Mouse (Mus musculus): ENCODE measurements around the gene Zbtb16. TPM values are rescaled to one million over a fixed set of nuclear protein-coding genes. Genes with fewer than 3 reads are reported as not detected.

Zbtb16 gene
- polyA plus RNA-seq, 1 experiment from 2014 or later: 5.3 TPM

- ATAC-seq (ENCODE audit: low FRiP score): no peak
Measured at GRCm38 (mm10) chr9:48746506-48746905, 89.5 kb downstream of the Zbtb16 start.

GRCm38 (mm10) chr9:48745347-48746119 is 90.5 kb downstream of the Zbtb16 start:
- no peak for DNase-seq (ENCODE audit: low spot score)
- Histone ChIP-seq H3K27ac (no peak overlapping the region), H3K4me2 (replicated peaks) (no peak overlapping the region), H3K4me1 (replicated peaks; ENCODE audit: control insufficient read depth, insufficient read depth, low read length) (peaks cover 4% of the 10 kb centered on the region; the same call in 1 of the 2 replicates), H3K27me3 (ENCODE audit: control insufficient read depth, insufficient read depth, low read length) (no peaks in the 10 kb centered on the region), H3K9me3 (ENCODE audit: control insufficient read depth, low read length) (no peaks in the 10 kb centered on the region), H3K4me3 (replicated peaks; ENCODE audit: low read length) (no peak overlapping the region), H3K9ac (no peak overlapping the region), H3K36me3 (replicated peaks; ENCODE audit: control insufficient read depth, insufficient read depth) (no peaks in the 10 kb centered on the region)
- ATAC-seq (ENCODE audit: low FRiP score): no peak
- 82% methylated on average over 5 of the region's 5 CpGs for WGBS

More at GRCm38 (mm10) chr9:48746506-48746905, 89.5 kb downstream of the Zbtb16 start:
- Histone ChIP-seq H3K9ac (no peak overlapping the region), H3K27me3 (ENCODE audit: control insufficient read depth, insufficient read depth, low read length) (no peaks in the 10 kb centered on the region), H3K27ac (no peak overlapping the region), H3K4me2 (replicated peaks) (no peak overlapping the region), H3K4me1 (replicated peaks; ENCODE audit: control insufficient read depth, insufficient read depth, low read length) (no peaks in the 10 kb centered on the region), H3K9me3 (ENCODE audit: control insufficient read depth, low read length) (no peaks in the 10 kb centered on the region), H3K4me3 (replicated peaks; ENCODE audit: low read length) (no peak overlapping the region), H3K36me3 (replicated peaks; ENCODE audit: control insufficient read depth, insufficient read depth) (no peaks in the 10 kb centered on the region)
- DNase-seq (ENCODE audit: low spot score): no peak
- WGBS: 91% methylated on average over 10 of the region's 10 CpGs

DNA sequence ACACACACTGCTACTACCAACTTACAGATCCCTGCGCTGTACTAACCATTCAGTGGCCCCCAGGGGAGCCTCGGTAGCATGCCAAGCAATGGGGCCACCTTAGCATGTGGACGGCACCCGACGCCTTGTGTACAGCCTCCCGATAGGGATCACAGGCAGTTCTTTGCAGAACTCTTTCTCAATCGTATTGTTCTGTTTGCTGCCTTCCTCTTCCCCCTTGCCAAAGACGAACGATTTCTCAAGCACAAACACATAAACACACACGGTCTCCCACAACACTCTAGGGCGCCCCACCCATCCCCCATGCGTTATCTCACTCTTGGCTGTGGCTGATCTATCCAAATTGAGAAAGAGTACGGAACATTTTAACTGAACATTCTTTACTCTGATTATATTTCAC is 91.1 kb downstream of the Zbtb16 start:
- Histone ChIP-seq H3K36me3 (replicated peaks; ENCODE audit: control insufficient read depth, insufficient read depth) (no peaks in the 10 kb centered on the region), H3K4me1 (replicated peaks; ENCODE audit: control insufficient read depth, insufficient read depth, low read length) (peaks cover 8% of the 10 kb centered on the region), H3K27ac (no peak overlapping the region), H3K4me2 (replicated peaks) (no peak overlapping the region), H3K27me3 (ENCODE audit: control insufficient read depth, insufficient read depth, low read length) (no peaks in the 10 kb centered on the region), H3K4me3 (replicated peaks; ENCODE audit: low read length) (no peak overlapping the region), H3K9me3 (ENCODE audit: control insufficient read depth, low read length) (no peaks in the 10 kb centered on the region), H3K9ac (no peak overlapping the region)
- whole genome bisulfite sequencing: 83% methylated on average over 13 of the region's 13 CpGs
- DNase-seq (ENCODE audit: low spot score) (no peak), ATAC-seq (ENCODE audit: low FRiP score) (no peak)

DNA sequence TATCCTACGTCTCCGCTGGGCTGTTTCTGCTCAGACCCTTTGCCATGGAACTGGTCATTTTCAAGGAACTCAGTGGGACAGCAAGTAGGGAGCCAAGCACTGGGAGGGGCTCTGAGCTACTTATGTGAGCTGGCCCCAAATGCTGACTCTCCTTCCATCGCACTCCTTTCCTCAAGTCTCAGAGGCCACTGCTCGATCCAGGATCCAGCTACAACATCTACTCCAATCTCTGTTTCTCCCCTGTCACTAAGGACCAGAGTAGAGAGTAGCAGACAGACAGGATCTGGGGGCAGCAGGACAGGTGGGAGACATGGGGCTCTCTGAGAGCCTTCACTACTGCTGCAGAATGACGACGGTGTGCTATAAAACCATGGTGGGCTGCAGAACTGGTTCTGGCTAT is 91.6 kb downstream of the Zbtb16 start:
- Histone ChIP-seq H3K9me3 (ENCODE audit: control insufficient read depth, low read length) (no peaks in the 10 kb centered on the region), H3K4me1 (replicated peaks; ENCODE audit: control insufficient read depth, insufficient read depth, low read length) (peaks cover 13% of the 10 kb centered on the region), H3K27ac (no peak overlapping the region), H3K4me2 (replicated peaks) (no peak overlapping the region), H3K27me3 (ENCODE audit: control insufficient read depth, insufficient read depth, low read length) (no peaks in the 10 kb centered on the region), H3K4me3 (replicated peaks; ENCODE audit: low read length) (no peak overlapping the region), H3K36me3 (replicated peaks; ENCODE audit: control insufficient read depth, insufficient read depth) (no peaks in the 10 kb centered on the region), H3K9ac (no peak overlapping the region)
- WGBS: 80% methylated on average over 6 of the region's 6 CpGs
- ATAC-seq (ENCODE audit: low FRiP score) (no peak), DNase-seq (ENCODE audit: low spot score) (no peak)

DNA sequence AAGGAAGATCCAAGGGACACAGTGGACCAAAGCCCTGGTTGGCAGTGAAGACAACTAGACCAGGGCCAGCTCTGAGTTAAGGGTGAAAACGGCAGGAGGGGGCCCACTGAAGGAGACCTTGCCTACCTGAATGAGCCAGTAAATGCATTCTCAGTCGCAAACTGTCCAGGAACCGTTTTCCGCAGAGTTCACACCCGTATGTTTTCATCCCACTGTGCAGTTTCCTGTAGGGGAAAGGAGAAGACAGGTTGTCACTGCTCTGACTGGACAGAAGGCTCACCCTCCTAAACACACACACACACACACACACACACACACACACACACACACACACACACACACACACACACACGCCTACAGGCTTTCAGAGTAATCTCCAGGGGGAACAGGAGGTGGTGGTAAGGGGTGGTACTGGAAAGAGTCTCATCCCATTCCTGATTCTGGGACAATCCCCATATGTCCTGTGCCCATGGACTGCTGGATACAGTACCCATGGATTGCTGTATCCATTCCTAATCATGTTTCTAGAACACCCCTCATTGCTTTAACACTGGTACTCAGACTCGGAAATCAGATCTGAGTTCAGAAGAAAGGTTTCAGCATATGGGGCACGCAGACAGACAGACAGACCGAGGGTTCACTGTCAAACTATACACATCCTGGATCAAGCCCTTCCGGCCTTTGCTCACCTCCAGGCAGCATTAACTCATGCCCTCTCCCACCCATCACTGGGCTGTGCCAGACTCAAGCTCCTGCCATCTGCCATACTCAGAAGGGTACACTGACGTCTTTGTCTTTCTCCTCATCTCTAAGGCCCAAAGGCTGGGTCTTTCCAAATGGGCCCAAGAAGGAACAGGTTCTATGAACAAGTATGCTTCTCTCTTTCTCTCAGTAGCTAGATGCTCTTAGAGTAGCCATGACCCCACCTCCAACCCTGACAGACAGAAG is 92.4 kb downstream of the Zbtb16 start:
- Histone ChIP-seq H3K9me3 (ENCODE audit: control insufficient read depth, low read length) (no peaks in the 10 kb centered on the region), H3K27ac (no peak overlapping the region), H3K9ac (no peak overlapping the region), H3K27me3 (ENCODE audit: control insufficient read depth, insufficient read depth, low read length) (no peaks in the 10 kb centered on the region), H3K36me3 (replicated peaks; ENCODE audit: control insufficient read depth, insufficient read depth) (no peaks in the 10 kb centered on the region), H3K4me1 (replicated peaks; ENCODE audit: control insufficient read depth, insufficient read depth, low read length) (peaks cover 18% of the 10 kb centered on the region), H3K4me2 (replicated peaks) (no peak overlapping the region), H3K4me3 (replicated peaks; ENCODE audit: low read length) (no peak overlapping the region)
- ATAC-seq (ENCODE audit: low FRiP score): no peak
- no peak for DNase-seq (ENCODE audit: low spot score)
- WGBS: 84% methylated on average over 11 of the region's 11 CpGs

DNA sequence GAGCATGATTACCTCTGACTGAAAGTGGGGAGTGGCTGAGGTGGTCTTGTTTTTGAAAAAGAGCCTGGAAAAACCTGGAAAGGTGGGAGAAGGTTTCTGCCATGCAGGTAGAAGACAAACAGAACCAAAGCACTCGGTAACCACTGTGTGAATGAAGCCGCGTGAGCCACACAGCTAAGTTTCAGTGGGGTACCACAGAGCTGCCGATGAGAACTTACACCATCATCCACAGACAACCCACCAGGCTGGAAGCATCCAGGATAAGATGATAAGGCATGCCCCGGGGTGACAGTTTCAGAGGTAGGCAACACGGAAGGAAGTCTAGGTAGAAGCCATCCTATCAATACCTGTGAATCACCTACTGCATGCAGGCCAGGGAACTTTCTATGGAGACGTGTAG is 93.9 kb downstream of the Zbtb16 start:
- ATAC-seq (ENCODE audit: low FRiP score) (no peak), DNase-seq (ENCODE audit: low spot score) (no peak)
- 94% methylated on average over 7 of the region's 7 CpGs for WGBS
- no peak overlapping the region for H3K9ac ChIP-seq
- no peaks in the 10 kb centered on the region for H3K36me3 ChIP-seq (replicated peaks; ENCODE audit: control insufficient read depth, insufficient read depth)
- peaks cover 26% of the 10 kb centered on the region for H3K4me1 ChIP-seq (replicated peaks; ENCODE audit: control insufficient read depth, insufficient read depth, low read length)
- H3K9me3 ChIP-seq (ENCODE audit: control insufficient read depth, low read length): no peaks in the 10 kb centered on the region
- H3K4me2 ChIP-seq (replicated peaks): no peak overlapping the region
- H3K4me3 ChIP-seq (replicated peaks; ENCODE audit: low read length): no peak overlapping the region
- H3K27me3 ChIP-seq (ENCODE audit: control insufficient read depth, insufficient read depth, low read length): no peaks in the 10 kb centered on the region
- H3K27ac ChIP-seq: no peak overlapping the region

DNA sequence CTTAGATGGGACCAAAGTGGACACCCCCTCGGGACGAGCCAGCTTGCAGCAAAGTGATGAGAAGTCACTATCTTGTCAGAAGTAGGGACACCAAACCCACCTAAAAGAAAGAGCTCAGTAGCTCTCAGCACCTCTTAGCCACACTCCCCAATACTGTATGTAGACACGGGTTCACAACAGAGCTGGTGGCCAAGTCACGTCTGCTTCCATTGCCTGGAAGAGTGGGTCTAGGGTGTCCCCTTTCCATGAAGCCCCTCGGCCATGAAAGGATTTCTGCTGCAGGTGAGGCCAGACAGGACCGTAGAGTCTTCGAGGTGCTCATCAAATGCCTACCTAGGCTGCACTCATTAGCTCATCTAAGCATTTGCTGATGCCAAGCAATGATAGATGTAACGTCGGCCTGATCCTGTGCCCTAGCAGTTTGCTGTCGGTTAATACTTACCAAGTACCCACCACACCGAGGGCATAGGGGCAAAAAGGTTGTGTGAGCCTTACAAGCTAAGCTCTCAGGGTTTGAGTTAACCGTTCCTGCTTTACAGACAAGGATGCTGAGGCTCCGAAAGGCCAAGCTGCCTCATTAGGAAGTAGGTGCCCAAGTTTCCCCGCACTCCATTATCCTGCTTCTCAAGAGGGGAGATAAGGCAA is 94.5 kb downstream of the Zbtb16 start:
- Histone ChIP-seq H3K27me3 (ENCODE audit: control insufficient read depth, insufficient read depth, low read length) (no peaks in the 10 kb centered on the region), H3K27ac (no peak overlapping the region), H3K4me2 (replicated peaks) (no peak overlapping the region), H3K9me3 (ENCODE audit: control insufficient read depth, low read length) (no peaks in the 10 kb centered on the region), H3K4me3 (replicated peaks; ENCODE audit: low read length) (no peak overlapping the region), H3K9ac (no peak overlapping the region), H3K4me1 (replicated peaks; ENCODE audit: control insufficient read depth, insufficient read depth, low read length) (peaks cover 32% of the 10 kb centered on the region), H3K36me3 (replicated peaks; ENCODE audit: control insufficient read depth, insufficient read depth) (no peaks in the 10 kb centered on the region)
- ATAC-seq (ENCODE audit: low FRiP score): no peak
- no peak for DNase-seq (ENCODE audit: low spot score)
- 93% methylated on average over 14 of the region's 14 CpGs for WGBS

GRCm38 (mm10) chr9:48740732-48741255 is 95.2 kb downstream of the Zbtb16 start:
- Histone ChIP-seq H3K27ac (peak overlapping the region; percentile 82; the same call in 1 of the 2 replicates), H3K4me1 (replicated peaks; ENCODE audit: control insufficient read depth, insufficient read depth, low read length) (peaks cover 40% of the 10 kb centered on the region), H3K36me3 (replicated peaks; ENCODE audit: control insufficient read depth, insufficient read depth) (no peaks in the 10 kb centered on the region)

More at GRCm38 (mm10) chr9:48740732-48741255, 95.2 kb downstream of the Zbtb16 start:
- no peak for ATAC-seq (ENCODE audit: low FRiP score)
- 93% methylated on average over 4 of the region's 4 CpGs for WGBS
- Histone ChIP-seq H3K9ac (no peak overlapping the region), H3K27me3 (ENCODE audit: control insufficient read depth, insufficient read depth, low read length) (no peaks in the 10 kb centered on the region), H3K4me2 (replicated peaks) (no peak overlapping the region), H3K9me3 (ENCODE audit: control insufficient read depth, low read length) (no peaks in the 10 kb centered on the region), H3K4me3 (replicated peaks; ENCODE audit: low read length) (no peak overlapping the region)
- no peak for DNase-seq (ENCODE audit: low spot score)
